Mouse (Mus musculus): ENCODE measurements around the gene 4833427G06Rik.

DNA sequence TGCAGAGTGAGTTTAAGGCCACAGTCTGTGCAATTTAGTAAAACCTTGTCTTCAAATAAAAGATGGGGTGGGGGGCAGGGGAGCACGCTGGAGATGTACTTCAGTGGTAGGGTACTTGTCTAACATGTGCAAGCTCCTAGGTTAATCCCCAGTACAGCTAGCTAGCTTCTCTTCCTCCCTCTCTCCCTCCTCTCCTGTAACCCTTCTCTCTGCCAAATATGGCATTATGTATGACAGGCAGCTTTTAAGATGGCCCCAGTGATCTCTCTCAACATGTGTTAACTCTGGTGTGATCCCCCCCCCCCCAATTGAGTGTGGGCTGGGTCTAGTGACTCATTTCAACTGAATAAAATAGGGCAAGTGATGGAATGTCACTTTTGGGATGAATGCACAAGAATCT, 41.6 kb upstream of the 4833427G06Rik start:
- TF ChIP-seq CTCF (IDR thresholded peaks at IDR 0.05) = no peak
- TF ChIP-seq EP300 (IDR thresholded peaks at IDR 0.05) = no peak

Measured in lung, postnatal 0 days (tissue).